Mouse (Mus musculus) heart, adult 2 months (tissue): ENCODE measurements around the gene Rab1a. TPM values are rescaled to one million over a fixed set of nuclear protein-coding genes. Genes with fewer than 3 reads are reported as not detected.

ENCODE experiments used
- DNase-seq, 2 experiments: peaks; one replicate each; pipeline ENCODE4 v3.0.0; 2021
- H3K27ac ChIP-seq: fragments of 200-600 bp; 2 replicates; pipeline ENCODE4 v1.8.1; 2022
- H3K27me3 ChIP-seq: fragments of 200-500 bp; 2 replicates; pipeline ENCODE4 v1.6.1; 2012; ENCODE audit warnings: mild to moderate bottlenecking, low read length, inconsistent platforms, mixed read lengths; ENCODE audit not compliant: control insufficient read depth, insufficient read depth
- H3K36me3 ChIP-seq: fragments of 200-500 bp; 2 replicates; pipeline ENCODE4 v1.6.1; 2012; ENCODE audit warnings: low read length, inconsistent platforms; ENCODE audit not compliant: control insufficient read depth, insufficient read depth
- H3K4me1 ChIP-seq: fragments of 200-500 bp; 2 replicates; pipeline ENCODE4 v1.6.1; 2011; ENCODE audit warnings: low read length; ENCODE audit not compliant: control insufficient read depth, insufficient read depth
- H3K4me3 ChIP-seq: fragments of 200-600 bp; 2 replicates; pipeline ENCODE4 v1.8.1; 2022
- H3K79me2 ChIP-seq: fragments of 200-500 bp; replicated peaks from 2 replicates; pipeline ENCODE4 v1.6.1; 2012; ENCODE audit warnings: mild to moderate bottlenecking, inconsistent platforms, low read length, moderate library complexity, mixed read lengths; ENCODE audit not compliant: control insufficient read depth, insufficient read depth
- H3K9ac ChIP-seq: fragments of 200-500 bp; 2 replicates; pipeline ENCODE4 v1.6.1; 2012; ENCODE audit warnings: low read depth, mild to moderate bottlenecking, control low read depth, inconsistent platforms, low read length, mixed read lengths
- CTCF ChIP-seq: fragments of 200-600 bp; IDR thresholded peaks from 2 replicates; pipeline ENCODE4 v1.8.1; 2022; ENCODE audit warnings: antibody characterized with exemption, mild to moderate bottlenecking, moderate library complexity
- EP300 ChIP-seq: fragments of 200-500 bp; IDR thresholded peaks from 2 replicates; pipeline ENCODE4 v1.6.1; 2011; ENCODE audit warnings: low read depth, low read length, control low read depth; ENCODE audit not compliant: insufficient read depth
- POLR2A ChIP-seq: fragments of 200-500 bp; IDR thresholded peaks from 2 replicates; pipeline ENCODE4 v1.6.1; 2011; ENCODE audit warnings: mild to moderate bottlenecking, low read depth, low read length, control low read depth; ENCODE audit not compliant: insufficient read depth
- WGBS: fragments of 180-500 bp; shearing (Covaris S2); methylation state at CpG from one replicate; pipeline ENCODE4 v1.1.7; 2018; 5-methylcytosine and 5-hydroxymethylcytosine counted together
- intact Hi-C: fragments of 180-260 bp; cut with DNase I; formaldehyde crosslinking; loops from one replicate; pipeline ENCODE4 v1.15.1; 2025
- polyA plus RNA-seq: library from polyadenylated mRNA; depleted of rRNA; stranded (reverse); fragments of >200 nt; gene quantifications from 2 replicates; pipeline ENCODE4 v1.2.3, GENCODE M21; 2012; rRNA removed
- total RNA-seq, 2 experiments: library from RNA; stranded (reverse); gene quantifications; 2 replicates each; pipeline ENCODE4 v1.2.3; 2021

Gene Rab1a
- total and polyA plus RNA-seq, 3 experiments, result 52.8 to 131 (median 119) TPM

GRCm38 (mm10) chr11:20253088-20253487 lies 51.9 kb downstream of the Rab1a start:
- H3K4me3 ChIP-seq, result no peak overlapping the region
- no peak for DNase-seq
- intact Hi-C loops, result no loop called here
- H3K79me2 ChIP-seq, result peaks cover 4% of the 10 kb centered on the region; the same call in 1 of the 2 replicates
- 44% methylated on average over 2 of the region's 2 CpGs for WGBS
- no peak overlapping the region for H3K27ac ChIP-seq
- no peaks in the 10 kb centered on the region for H3K36me3 ChIP-seq
- H3K4me1 ChIP-seq, result peaks cover 1% of the 10 kb centered on the region
- H3K27me3 ChIP-seq, result no peaks in the 10 kb centered on the region
- no peak overlapping the region for H3K9ac ChIP-seq
- no peak for TF ChIP-seq EP300
- TF ChIP-seq CTCF, result no peak
- no peak for TF ChIP-seq POLR2A

DNA sequence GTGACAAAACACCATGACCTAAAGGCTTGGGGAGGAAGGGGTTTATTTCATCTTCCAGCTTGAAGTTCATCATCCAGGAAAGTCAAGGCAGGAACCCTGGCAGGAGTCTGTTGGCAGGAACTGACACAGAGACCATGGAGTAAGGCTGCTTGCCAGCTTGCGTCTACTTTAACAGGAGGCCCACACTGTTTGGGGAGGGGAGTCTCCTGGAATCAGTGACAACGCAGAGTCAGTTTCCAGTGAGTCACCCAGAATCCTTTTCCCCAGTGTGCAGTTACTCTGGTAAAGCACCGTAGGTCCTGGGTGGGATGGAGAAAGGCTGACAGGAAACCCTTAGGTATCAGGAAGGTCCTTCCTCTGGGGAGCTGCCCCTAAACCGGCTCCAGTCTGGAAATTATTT lies 53.6 kb downstream of the Rab1a start:
- 36% methylated on average over 4 of the region's 4 CpGs for WGBS
- Histone ChIP-seq H3K9ac (no peak overlapping the region), H3K27me3 (no peaks in the 10 kb centered on the region), H3K4me1 (peaks cover 1% of the 10 kb centered on the region), H3K36me3 (no peaks in the 10 kb centered on the region), H3K4me3 (no peak overlapping the region), H3K27ac (no peak overlapping the region), H3K79me2 (no peaks in the 10 kb centered on the region)
- no peak for TF ChIP-seq POLR2A
- no peak for TF ChIP-seq EP300
- TF ChIP-seq CTCF, result no peak
- no peak for DNase-seq
- intact Hi-C loops, result no loop called here

DNA sequence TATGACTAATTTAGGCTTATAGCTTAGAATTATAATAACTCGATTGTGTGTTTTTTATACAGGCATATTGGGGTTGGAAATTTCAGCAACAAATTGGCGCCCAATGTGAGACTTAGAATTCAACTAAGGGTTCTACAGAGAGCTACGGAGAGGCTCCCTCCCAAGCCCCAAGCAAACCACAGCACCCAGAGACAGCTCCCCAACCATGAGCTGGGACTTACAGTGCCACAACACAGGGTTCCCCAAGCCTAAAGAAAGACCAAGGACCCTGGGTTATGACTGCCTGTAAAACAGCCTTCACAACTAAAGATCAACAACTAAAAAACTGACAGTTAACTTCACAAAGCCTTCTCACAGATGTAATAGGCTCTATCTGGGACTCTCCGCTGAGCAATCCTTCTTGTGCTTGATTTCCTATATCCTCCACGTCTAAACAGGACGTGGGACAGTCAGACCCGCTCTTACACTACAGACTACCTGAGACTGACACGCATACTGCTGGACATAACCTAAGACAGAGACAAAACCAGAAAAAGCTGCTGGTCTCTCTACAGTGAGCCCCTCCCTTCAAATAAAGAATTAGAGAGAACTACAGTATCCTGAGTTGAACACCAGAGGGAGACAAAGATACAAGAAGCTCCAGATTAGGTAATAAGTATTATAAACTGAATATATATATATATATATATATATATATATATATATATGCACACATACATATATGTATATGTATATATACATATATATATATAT lies 61.6 kb downstream of the Rab1a start:
- intact Hi-C loops, result loop anchor here (1.0 to 2.0 kb wide), 3 partner anchors 70 to 138 kb away; no protein-coding TSS in a partner anchor
- no peaks in the 10 kb centered on the region for H3K36me3 ChIP-seq
- H3K27ac ChIP-seq, result no peak overlapping the region
- WGBS, result 49% methylated on average over 8 of the region's 8 CpGs
- peaks cover 1% of the 10 kb centered on the region; the same call in 1 of the 2 replicates for H3K4me1 ChIP-seq
- no peak overlapping the region for H3K9ac ChIP-seq
- TF ChIP-seq POLR2A (no peak), CTCF (peak; percentile 75)
- H3K79me2 ChIP-seq, result no peaks in the 10 kb centered on the region
- no peaks in the 10 kb centered on the region for H3K27me3 ChIP-seq
- no peak overlapping the region for H3K4me3 ChIP-seq
- no peak for DNase-seq

- no peaks in the 10 kb centered on the region for H3K27me3 ChIP-seq
- H3K4me1 ChIP-seq, result no peaks in the 10 kb centered on the region
- TF ChIP-seq EP300 (no peak), CTCF (no peak), POLR2A (no peak)
- no peaks in the 10 kb centered on the region for H3K79me2 ChIP-seq
- H3K36me3 ChIP-seq, result no peaks in the 10 kb centered on the region
- no peak for DNase-seq
- WGBS, result 75% methylated on average over 6 of the region's 6 CpGs
- no peak overlapping the region for H3K9ac ChIP-seq
- no peak overlapping the region for H3K4me3 ChIP-seq
- intact Hi-C loops, result no loop called here
- no peak overlapping the region for H3K27ac ChIP-seq
Measured at GRCm38 (mm10) chr11:20269885-20270284, 68.7 kb downstream of the Rab1a start.

GRCm38 (mm10) chr11:20275974-20276373 lies 74.7 kb downstream of the Rab1a start:
- no peaks in the 10 kb centered on the region for H3K27me3 ChIP-seq
- no peak for TF ChIP-seq POLR2A
- no peak for TF ChIP-seq EP300
- TF ChIP-seq CTCF, result no peak
- H3K4me1 ChIP-seq, result no peaks in the 10 kb centered on the region
- no peaks in the 10 kb centered on the region for H3K36me3 ChIP-seq
- H3K9ac ChIP-seq, result no peak overlapping the region
- 78% methylated on average over 2 of the region's 2 CpGs for WGBS
- no peak for DNase-seq
- intact Hi-C loops, result no loop called here
- no peak overlapping the region for H3K27ac ChIP-seq
- no peak overlapping the region for H3K4me3 ChIP-seq
- H3K79me2 ChIP-seq, result no peaks in the 10 kb centered on the region

Other genes with a start within 250 kb of the Rab1a start
- gene Actr2, start 88.5 kb upstream of the Rab1a start, total RNA-seq, result 10 to 100 TPM; 71.7 to 75.8 TPM
- 18.1 and 34.5 TPM in 2 replicates for gene Actr2, start 88.5 kb upstream of the Rab1a start, polyA plus RNA-seq
- 10 to 100 TPM; 43.1 to 49.3 TPM for gene Cep68, start 48.0 kb downstream of the Rab1a start, total RNA-seq
- gene Cep68, start 48.0 kb downstream of the Rab1a start, polyA plus RNA-seq, result 20.1 and 33.4 TPM in 2 replicates
- 1 to 10 TPM; 1.3 to 1.4 TPM for gene Slc1a4, start 131.3 kb downstream of the Rab1a start, total RNA-seq
- gene Slc1a4, start 131.3 kb downstream of the Rab1a start, polyA plus RNA-seq, result 1.4 and 2.0 TPM in 2 replicates